Mouse (Mus musculus) activated CD4-positive, CD25-positive, alpha-beta regulatory T cell, adult 9 weeks (primary cell): ENCODE data around the gene Nbeal2. TPM values are rescaled to one million over a fixed set of nuclear protein-coding genes. Genes with fewer than 3 reads are reported as not detected.

Source experiments
- polyA plus RNA-seq: library from polyadenylated mRNA; unstranded; fragments of 100-300 nt; shearing (Covaris generic); gene quantifications from one replicate; pipeline ENCODE4 v1.2.1, GENCODE M21; 2017

The Nbeal2 gene
- polyA plus RNA-seq = 61.2 TPM

GRCm38 (mm10) chr9:110653655-110654461 lies at the start of gene Nbeal2:
Gene Nbeal2 (minus strand): TSS chr9:110654161.

GRCm38 (mm10) chr9:110656249-110657221 lies 2.6 kb upstream of the Nbeal2 start, which contains the start of gene Ccdc12:
Gene Ccdc12 (plus strand): TSS chr9:110656503.

GRCm38 (mm10) chr9:110624361-110625166 lies 29.4 kb downstream of the Nbeal2 start, which contains the start of gene Nradd:
Gene Nradd (minus strand): TSS chr9:110624452.

Other genes with a start within 250 kb of the Nbeal2 start
- gene Ptpn23, start 245.9 kb downstream of the Nbeal2 start, polyA plus RNA-seq = 5.0 TPM
- gene Ngp, start 234.4 kb downstream of the Nbeal2 start, polyA plus RNA-seq = not detected
- gene Klhl18, start 177.5 kb downstream of the Nbeal2 start, polyA plus RNA-seq = 9.8 TPM
- 0.94 TPM for gene Kif9, start 177.2 kb downstream of the Nbeal2 start, polyA plus RNA-seq
- gene Setd2, start 121.6 kb downstream of the Nbeal2 start, polyA plus RNA-seq = 31.2 TPM
- 2.3 TPM for gene Nradd, start 29.7 kb downstream of the Nbeal2 start, polyA plus RNA-seq
- 297 TPM for gene Ccdc12, start 2.3 kb upstream of the Nbeal2 start, polyA plus RNA-seq
- gene Myl3, start 87.7 kb upstream of the Nbeal2 start, polyA plus RNA-seq = not detected
- not detected for gene Pth1r, start 93.0 kb upstream of the Nbeal2 start, polyA plus RNA-seq
- gene Prss42, start 144.0 kb upstream of the Nbeal2 start, polyA plus RNA-seq = not detected
- not detected for gene Prss44, start 159.8 kb upstream of the Nbeal2 start, polyA plus RNA-seq
- not detected for gene Prss43, start 172.5 kb upstream of the Nbeal2 start, polyA plus RNA-seq
- not detected for gene Prss45, start 180.4 kb upstream of the Nbeal2 start, polyA plus RNA-seq
- not detected for gene Prss46, start 190.3 kb upstream of the Nbeal2 start, polyA plus RNA-seq
- gene Prss50, start 203.8 kb upstream of the Nbeal2 start, polyA plus RNA-seq = 0.32 TPM
- gene Als2cl, start 225.7 kb upstream of the Nbeal2 start, polyA plus RNA-seq = 39.7 TPM
- gene Tmie, start 226.0 kb upstream of the Nbeal2 start, polyA plus RNA-seq = 2.4 TPM